Mouse (Mus musculus) liver, embryonic 12.5 days (tissue): ENCODE data around the gene AC109138.7. TPM values are rescaled to one million over a fixed set of nuclear protein-coding genes. Genes with fewer than 3 reads are reported as not detected.
A peak's percentile ranks its signal among the peaks of the same experiment; 100 is the strongest.

ENCODE experiments used
- ATAC-seq: fragments of 200-750 bp; cut with Nextera tagmentation; 2 replicates; pipeline ENCODE4 v1.8.0; 2017; ENCODE audit warnings: moderate number of reproducible peaks, mild to moderate bottlenecking, moderate library complexity
- H3K27ac ChIP-seq: fragments of 300-500 bp; sonication (generic); 2 replicates; pipeline ENCODE4 v1.5.1; 2016; ENCODE audit warnings: mild to moderate bottlenecking
- H3K27me3 ChIP-seq: fragments of 300-500 bp; sonication (generic); replicated peaks from 2 replicates; pipeline ENCODE4 v1.6.1; 2016; ENCODE audit warnings: mild to moderate bottlenecking, moderate library complexity
- H3K36me3 ChIP-seq: fragments of 300-500 bp; sonication (generic); 2 replicates; pipeline ENCODE4 v1.6.1; 2016; ENCODE audit warnings: mild to moderate bottlenecking, moderate library complexity
- H3K4me1 ChIP-seq: fragments of 300-500 bp; sonication (generic); 2 replicates; pipeline ENCODE4 v1.6.1; 2016
- H3K4me2 ChIP-seq: fragments of 300-500 bp; sonication (generic); 2 replicates; pipeline ENCODE4 v1.6.1; 2016; ENCODE audit warnings: mild to moderate bottlenecking, moderate library complexity
- H3K4me3 ChIP-seq: fragments of 300-500 bp; sonication (generic); 2 replicates; pipeline ENCODE4 v1.5.1; 2016; ENCODE audit warnings: mild to moderate bottlenecking, moderate library complexity
- H3K9ac ChIP-seq: fragments of 300-500 bp; sonication (generic); 2 replicates; pipeline ENCODE4 v1.6.1; 2016; ENCODE audit warnings: mild to moderate bottlenecking, moderate library complexity
- H3K9me3 ChIP-seq: fragments of 300-500 bp; sonication (generic); replicated peaks from 2 replicates; pipeline ENCODE4 v1.6.1; 2016; ENCODE audit warnings: mild to moderate bottlenecking, moderate library complexity
- WGBS: fragments of 180-500 bp; shearing (Covaris S2); methylation state at CpG from one replicate; pipeline ENCODE4 v1.1.7; 2016; ENCODE audit not compliant: insufficient replicate concordance; 5-methylcytosine and 5-hydroxymethylcytosine counted together
- polyA plus RNA-seq: library from polyadenylated mRNA; unstranded; fragments of >200 nt; fragmentation: Nextera tagmentation; extraction: Ambion mirVana; gene quantifications from 2 replicates; pipeline ENCODE4 v1.2.1, GENCODE M21; 2016

Gene AC109138.7
- polyA plus RNA-seq, 1 experiment from 2014 or later = not detected

- 77% methylated on average over 12 of the region's 12 CpGs for WGBS
- ATAC-seq = no peak
- Histone ChIP-seq H3K27ac (peak overlapping the region; percentile 91; the same call in 1 of the 2 replicates), H3K9ac (no peak overlapping the region), H3K4me1 (peaks cover 84% of the 10 kb centered on the region), H3K9me3 (no peaks in the 10 kb centered on the region), H3K36me3 (peaks cover 71% of the 10 kb centered on the region), H3K4me2 (no peak overlapping the region), H3K4me3 (no peak overlapping the region), H3K27me3 (no peaks in the 10 kb centered on the region)
These were observed 19.1 kb upstream of the AC109138.7 start for GRCm38 (mm10) chr19:4194776-4195650.

GRCm38 (mm10) chr19:4196048-4196447 lies 18.1 kb upstream of the AC109138.7 start:
- H3K36me3 ChIP-seq = peaks cover 77% of the 10 kb centered on the region
- no peak for ATAC-seq
- no peaks in the 10 kb centered on the region for H3K9me3 ChIP-seq
- H3K27ac ChIP-seq = no peak overlapping the region
- H3K27me3 ChIP-seq = no peaks in the 10 kb centered on the region
- peaks cover 85% of the 10 kb centered on the region for H3K4me1 ChIP-seq
- H3K4me3 ChIP-seq = no peak overlapping the region
- H3K4me2 ChIP-seq = no peak overlapping the region
- no peak overlapping the region for H3K9ac ChIP-seq
- WGBS = 74% methylated on average over 2 of the region's 2 CpGs

DNA sequence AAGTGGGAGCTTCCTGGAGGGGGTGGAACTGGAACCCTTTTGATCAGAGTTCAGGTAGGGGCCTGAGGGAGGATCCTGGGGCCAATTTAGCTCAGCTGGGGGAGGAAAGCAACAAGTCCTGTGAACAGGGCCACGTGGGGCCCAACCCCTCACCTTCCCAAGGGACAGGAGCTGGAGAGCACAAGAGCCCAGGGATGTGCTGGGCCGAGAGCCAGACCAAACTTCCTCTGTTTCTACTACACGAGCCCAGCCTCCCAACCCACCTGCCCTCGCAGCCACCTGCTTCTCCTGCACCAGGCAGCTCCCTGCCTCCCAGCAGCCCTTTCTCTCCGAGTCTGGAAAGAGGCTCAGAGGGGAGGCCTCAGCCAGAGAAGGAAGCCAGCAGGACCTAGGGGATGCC lies 17.6 kb upstream of the AC109138.7 start:
- Histone ChIP-seq H3K4me1 (peaks cover 80% of the 10 kb centered on the region), H3K36me3 (peaks cover 77% of the 10 kb centered on the region), H3K27ac (peak overlapping the region; percentile 28; the same call in 1 of the 2 replicates), H3K9ac (peak overlapping the region; percentile 13; the same call in 1 of the 2 replicates), H3K27me3 (no peaks in the 10 kb centered on the region), H3K9me3 (no peaks in the 10 kb centered on the region), H3K4me3 (no peak overlapping the region), H3K4me2 (no peak overlapping the region)
- ATAC-seq = no peak
- 55% methylated on average over 5 of the region's 5 CpGs for WGBS

DNA sequence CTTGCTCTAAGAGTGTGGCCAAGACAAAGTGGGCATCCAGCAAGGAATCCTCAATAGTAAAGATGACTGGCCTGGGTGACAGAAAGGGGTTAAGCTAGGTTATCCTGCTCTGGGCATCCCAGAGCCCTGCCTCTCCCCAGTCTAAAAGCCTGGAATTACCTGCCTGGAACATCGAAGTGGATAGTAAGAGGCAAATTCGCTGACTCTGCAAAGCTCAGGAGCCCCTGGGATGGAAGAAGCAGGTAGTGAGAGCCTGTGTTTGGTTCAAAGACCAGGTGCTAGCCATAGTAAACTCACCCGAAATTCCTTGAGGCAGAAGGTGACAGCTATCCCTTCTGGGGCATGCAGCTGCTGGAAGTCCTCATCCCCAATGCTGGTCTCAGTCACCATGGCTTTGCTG lies 17.0 kb upstream of the AC109138.7 start:
- ATAC-seq = no peak
- H3K4me1 ChIP-seq = peaks cover 85% of the 10 kb centered on the region
- H3K27me3 ChIP-seq = no peaks in the 10 kb centered on the region
- H3K27ac ChIP-seq = peak overlapping the region; percentile 53; the same call in 1 of the 2 replicates
- H3K4me2 ChIP-seq = no peak overlapping the region
- WGBS = 70% methylated on average over 3 of the region's 3 CpGs
- peak overlapping the region; percentile 13; the same call in 1 of the 2 replicates for H3K9ac ChIP-seq
- H3K9me3 ChIP-seq = no peaks in the 10 kb centered on the region
- peaks cover 77% of the 10 kb centered on the region for H3K36me3 ChIP-seq
- H3K4me3 ChIP-seq = no peak overlapping the region

DNA sequence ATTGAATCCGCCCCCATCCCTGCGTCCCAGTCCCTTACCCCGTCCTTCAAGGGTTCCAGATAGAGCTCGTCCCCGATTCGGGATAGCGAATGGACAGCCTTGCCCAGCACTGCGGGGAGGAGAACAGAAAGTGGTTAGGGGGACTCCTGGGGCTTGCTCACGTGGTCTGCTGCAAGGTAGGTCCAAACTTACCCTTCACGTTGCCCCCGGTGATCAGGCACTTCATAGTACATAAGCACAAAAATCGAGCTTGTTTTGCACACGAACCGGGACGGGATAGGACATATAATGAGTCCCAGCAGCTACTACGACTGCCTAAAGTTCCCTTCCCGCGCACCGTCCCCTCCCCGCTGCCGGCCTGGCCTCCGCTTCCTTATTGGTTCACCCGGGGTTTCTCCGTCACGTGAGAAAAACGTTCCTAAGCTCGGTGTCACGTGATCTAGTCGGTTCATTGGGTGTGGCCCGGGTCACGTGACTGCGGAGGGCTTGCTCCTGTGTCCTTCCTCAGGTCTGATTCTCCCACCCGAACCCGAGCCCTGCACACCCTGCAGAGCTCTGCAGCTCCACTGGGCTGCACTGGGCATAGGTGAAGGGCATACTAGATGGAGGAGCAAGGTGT lies 12.8 kb upstream of the AC109138.7 start, which contains the start of gene Rad9a:
Rad9a (minus strand) TSS at position 372 of the 619 bp plus-strand sequence.
- WGBS = under 1% methylated on average over 34 of the region's 34 CpGs
- Histone ChIP-seq H3K9ac (peak within 1 kb of the TSS; percentile 79), H3K4me3 (peak within 1 kb of the TSS; percentile 75), H3K27ac (peak within 1 kb of the TSS; percentile 84), H3K4me2 (peak within 1 kb of the TSS; percentile 91), H3K27me3 (peaks cover 31% of the 10 kb centered on the region), H3K4me1 (peaks cover 61% of the 10 kb centered on the region), H3K36me3 (peaks cover 42% of the 10 kb centered on the region), H3K9me3 (no peaks in the 10 kb centered on the region)
- peak; percentile 86 for ATAC-seq

- Histone ChIP-seq H3K9ac (peak overlapping the region; percentile 70), H3K27me3 (peaks cover 35% of the 10 kb centered on the region), H3K4me3 (peak overlapping the region; percentile 75), H3K36me3 (peaks cover 34% of the 10 kb centered on the region), H3K4me2 (peak overlapping the region; percentile 91), H3K27ac (peak overlapping the region; percentile 52; the same call in 1 of the 2 replicates), H3K9me3 (no peaks in the 10 kb centered on the region), H3K4me1 (peaks cover 54% of the 10 kb centered on the region)
- WGBS = 36% methylated on average over 7 of the region's 7 CpGs
- no peak for ATAC-seq
These were observed 12.0 kb upstream of the AC109138.7 start for GRCm38 (mm10) chr19:4202149-4202548.

DNA sequence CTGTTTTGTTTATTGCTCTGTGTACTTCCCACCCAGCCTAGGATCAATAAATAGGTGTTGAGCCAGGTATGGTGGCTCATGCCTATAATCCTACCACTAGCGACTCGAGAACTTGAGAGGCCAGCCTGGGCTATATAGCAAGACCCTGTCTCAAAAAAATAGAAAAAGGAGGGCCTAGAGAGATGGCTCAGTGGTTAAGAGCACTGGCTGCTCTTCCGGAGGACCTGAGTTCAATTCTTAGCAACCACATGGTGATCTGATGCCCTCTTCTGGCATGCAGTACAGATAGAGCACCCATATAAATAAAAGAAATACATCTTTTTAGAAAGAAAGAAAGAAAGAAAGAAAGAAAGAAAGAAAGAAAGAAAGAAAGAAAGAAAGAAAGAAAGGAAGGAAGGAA lies 11.0 kb upstream of the AC109138.7 start:
- WGBS = 47% methylated on average over 3 of the region's 3 CpGs
- Histone ChIP-seq H3K4me3 (no peak overlapping the region), H3K36me3 (peaks cover 24% of the 10 kb centered on the region), H3K27me3 (peaks cover 41% of the 10 kb centered on the region), H3K4me1 (peaks cover 50% of the 10 kb centered on the region), H3K27ac (0 out of 2 replicates have a peak overlapping the region, but pooled peaks have one; percentile 52), H3K9me3 (no peaks in the 10 kb centered on the region), H3K4me2 (no peak overlapping the region), H3K9ac (no peak overlapping the region)
- no peak for ATAC-seq

GRCm38 (mm10) chr19:4203604-4204326 lies 10.4 kb upstream of the AC109138.7 start:
- no peak overlapping the region for H3K4me2 ChIP-seq
- no peak for ATAC-seq
- 35% methylated on average over 13 of the region's 13 CpGs for WGBS
- no peak overlapping the region for H3K4me3 ChIP-seq
- H3K9me3 ChIP-seq = no peaks in the 10 kb centered on the region
- H3K9ac ChIP-seq = no peak overlapping the region
- H3K27me3 ChIP-seq = peaks cover 47% of the 10 kb centered on the region
- H3K36me3 ChIP-seq = peaks cover 18% of the 10 kb centered on the region
- H3K4me1 ChIP-seq = peaks cover 48% of the 10 kb centered on the region
- no peak overlapping the region for H3K27ac ChIP-seq

- Histone ChIP-seq H3K27me3 (peaks cover 58% of the 10 kb centered on the region), H3K9me3 (no peaks in the 10 kb centered on the region), H3K27ac (no peak overlapping the region), H3K4me3 (no peak overlapping the region), H3K9ac (no peak overlapping the region), H3K36me3 (peaks cover 7% of the 10 kb centered on the region), H3K4me2 (no peak overlapping the region), H3K4me1 (peaks cover 39% of the 10 kb centered on the region)
- 54% methylated on average over 4 of the region's 4 CpGs for WGBS
- ATAC-seq = no peak
These were observed 9.3 kb upstream of the AC109138.7 start for GRCm38 (mm10) chr19:4204889-4205288.

- ATAC-seq = peak; percentile 50
- Histone ChIP-seq H3K4me3 (no peak overlapping the region), H3K9me3 (no peaks in the 10 kb centered on the region), H3K27me3 (peaks cover 78% of the 10 kb centered on the region), H3K36me3 (no peaks in the 10 kb centered on the region), H3K4me2 (no peak overlapping the region), H3K9ac (no peak overlapping the region), H3K4me1 (peaks cover 23% of the 10 kb centered on the region), H3K27ac (no peak overlapping the region)
- 3% methylated on average over 2 of the region's 2 CpGs for WGBS
These were observed 7.2 kb upstream of the AC109138.7 start for GRCm38 (mm10) chr19:4206971-4207370.

DNA sequence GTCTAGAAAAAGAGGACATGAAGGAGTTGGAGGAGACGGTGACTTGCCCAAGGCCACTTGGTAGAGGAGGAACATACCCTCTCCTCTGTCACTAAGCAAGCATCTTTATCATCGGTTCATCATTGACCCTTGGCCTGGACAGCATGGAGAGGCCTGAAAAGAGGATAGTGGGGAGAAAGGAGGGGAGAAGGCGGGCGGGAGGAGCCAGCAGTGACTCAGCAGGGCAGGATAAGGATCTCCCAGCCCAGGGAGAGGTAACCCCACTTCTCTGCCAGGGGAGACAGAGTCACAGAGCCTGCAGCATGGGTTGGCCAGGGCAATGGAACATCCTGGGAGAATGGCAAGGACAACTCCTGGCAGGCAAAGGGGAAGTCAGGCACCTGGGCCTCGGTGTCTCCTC lies 5.6 kb upstream of the AC109138.7 start:
- Histone ChIP-seq H3K27ac (no peak overlapping the region), H3K36me3 (no peaks in the 10 kb centered on the region), H3K4me3 (no peak overlapping the region), H3K9me3 (no peaks in the 10 kb centered on the region), H3K27me3 (peaks cover 87% of the 10 kb centered on the region), H3K4me2 (no peak overlapping the region), H3K4me1 (peaks cover 17% of the 10 kb centered on the region), H3K9ac (no peak overlapping the region)
- 52% methylated on average over 5 of the region's 5 CpGs for WGBS
- ATAC-seq = no peak
